Mouse (Mus musculus) limb, embryonic 15.5 days (tissue): ENCODE data around the gene Vmn1r149. TPM values are rescaled to one million over a fixed set of nuclear protein-coding genes. Genes with fewer than 3 reads are reported as not detected.
"Not testable (repeated sequence)": the region's sequence is repeated elsewhere in the genome, so short reads cannot be mapped to it uniquely, and the experiment has no call there.

Experiments used
- ATAC-seq: fragments of 200-750 bp; cut with Nextera tagmentation; 2 replicates; pipeline ENCODE4 v1.8.0; 2017; ENCODE audit warnings: low read depth, moderate TSS enrichment; ENCODE audit not compliant: insufficient number of reproducible peaks, low FRiP score, low TSS enrichment
- H3K27ac ChIP-seq: fragments of 300-500 bp; sonication (generic); 2 replicates; pipeline ENCODE4 v1.5.1; 2015; ENCODE audit warnings: moderate library complexity, mild to moderate bottlenecking, inconsistent platforms
- H3K27me3 ChIP-seq: fragments of 300-500 bp; sonication (generic); 2 replicates; pipeline ENCODE4 v1.6.1; 2015; ENCODE audit warnings: inconsistent platforms
- H3K36me3 ChIP-seq: fragments of 300-500 bp; sonication (generic); 2 replicates; pipeline ENCODE4 v1.6.1; 2015; ENCODE audit warnings: inconsistent platforms
- H3K4me1 ChIP-seq: fragments of 300-500 bp; sonication (generic); 2 replicates; pipeline ENCODE4 v1.6.1; 2015; ENCODE audit warnings: inconsistent platforms
- H3K4me2 ChIP-seq: fragments of 300-500 bp; sonication (generic); 2 replicates; pipeline ENCODE4 v1.6.1; 2015; ENCODE audit warnings: mild to moderate bottlenecking, inconsistent platforms
- H3K4me3 ChIP-seq: fragments of 300-500 bp; sonication (generic); 2 replicates; pipeline ENCODE4 v1.5.1; 2015; ENCODE audit warnings: mild to moderate bottlenecking, inconsistent platforms
- H3K9ac ChIP-seq: fragments of 300-500 bp; sonication (generic); 2 replicates; pipeline ENCODE4 v1.6.1; 2015; ENCODE audit warnings: inconsistent platforms
- H3K9me3 ChIP-seq: fragments of 300-500 bp; sonication (generic); 2 replicates; pipeline ENCODE4 v1.6.1; 2016; ENCODE audit warnings: inconsistent platforms
- WGBS: fragments of 180-500 bp; shearing (Covaris S2); methylation state at CpG from one replicate; pipeline ENCODE4 v1.1.7; 2015; 5-methylcytosine and 5-hydroxymethylcytosine counted together
- polyA plus RNA-seq: library from polyadenylated mRNA; unstranded; fragments of >200 nt; fragmentation: Nextera tagmentation; extraction: Ambion mirVana; gene quantifications from 2 replicates; pipeline ENCODE4 v1.2.1, GENCODE M21; 2015

The Vmn1r149 gene
- polyA plus RNA-seq = not detected in 2 replicates

GRCm38 (mm10) chr7:22438129-22438528 lies at the start of gene Vmn1r149:
Vmn1r149 (minus strand) TSS chr7:22438229.
- H3K4me1 ChIP-seq, H3K4me3 ChIP-seq, H3K36me3 ChIP-seq, H3K27me3 ChIP-seq, H3K9ac ChIP-seq, ATAC-seq, H3K4me2 ChIP-seq, H3K27ac ChIP-seq, H3K9me3 ChIP-seq: not testable (repeated sequence)
- no CpG with 5 or more reads among the region's 2 CpGs for WGBS

DNA sequence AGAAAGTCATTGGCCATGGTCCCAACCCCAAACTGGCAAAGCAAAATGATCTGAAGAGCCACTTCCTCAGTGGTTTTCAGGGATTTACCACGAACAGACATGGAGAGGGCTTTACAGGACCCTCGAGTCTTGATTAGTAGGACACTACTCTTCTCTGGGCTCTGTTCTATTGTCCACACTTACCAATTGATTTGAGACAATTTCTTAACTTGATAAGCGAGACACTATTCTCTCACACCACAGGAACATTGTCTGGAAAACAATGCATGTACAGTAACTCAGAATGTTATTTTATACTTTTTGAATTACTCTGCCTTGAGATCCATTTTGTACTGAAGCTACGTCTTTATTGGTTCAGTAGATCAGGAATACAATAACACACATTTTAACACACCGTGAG lies 25.9 kb upstream of the Vmn1r149 start, which contains the start of gene Gm10665:
Gm10665 (minus strand) TSS at position 101 of the 400 bp plus-strand sequence.
- H3K9ac ChIP-seq, H3K4me2 ChIP-seq, H3K9me3 ChIP-seq, H3K36me3 ChIP-seq, H3K4me3 ChIP-seq, H3K4me1 ChIP-seq, ATAC-seq, H3K27me3 ChIP-seq, H3K27ac ChIP-seq: not testable (repeated sequence)
- no CpG with 5 or more reads among the region's 5 CpGs for WGBS

DNA sequence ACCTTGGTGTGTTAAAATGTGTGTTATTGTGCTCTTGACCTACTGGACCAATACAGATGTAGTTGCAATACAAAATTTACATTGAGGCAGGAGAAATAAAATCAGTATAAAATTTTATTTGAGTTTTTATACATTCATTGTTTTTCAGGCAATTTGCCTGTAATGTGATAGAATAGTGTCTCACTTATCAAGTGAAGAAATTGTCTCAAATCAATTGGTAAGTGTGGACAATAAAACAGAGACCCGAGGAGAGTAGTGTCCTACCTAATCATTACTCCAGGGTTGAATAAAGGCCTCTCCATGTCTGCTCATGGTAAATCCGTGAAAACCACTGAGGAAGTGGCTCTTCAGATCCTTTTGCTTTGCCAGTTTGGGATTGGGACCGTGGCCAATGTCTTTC lies 24.7 kb downstream of the Vmn1r149 start, which contains the start of gene Vmn1r148:
Vmn1r148 (plus strand) TSS at position 301 of the 400 bp plus-strand sequence.
- WGBS = no CpG with 5 or more reads among the region's 3 CpGs
- not testable (repeated sequence) for H3K36me3 ChIP-seq, H3K27ac ChIP-seq, H3K9me3 ChIP-seq, H3K9ac ChIP-seq, H3K4me2 ChIP-seq, H3K4me3 ChIP-seq, ATAC-seq, H3K4me1 ChIP-seq, H3K27me3 ChIP-seq

Other genes starting within 250 kb of the Vmn1r149 start
- not detected in 2 replicates for gene Vmn1r143, start 248.9 kb downstream of the Vmn1r149 start, polyA plus RNA-seq
- gene Gm8653, start 237.0 kb downstream of the Vmn1r149 start, polyA plus RNA-seq = not detected in 2 replicates
- not detected in 2 replicates for gene Gm8453, start 208.7 kb downstream of the Vmn1r149 start, polyA plus RNA-seq
- not detected in 2 replicates for gene Gm4187, start 108.5 kb downstream of the Vmn1r149 start, polyA plus RNA-seq
- not detected in 2 replicates for gene Gm8660, start 67.2 kb downstream of the Vmn1r149 start, polyA plus RNA-seq
- gene Vmn1r148, start 24.6 kb downstream of the Vmn1r149 start, polyA plus RNA-seq = not detected in 2 replicates
- gene Gm10665, start 25.8 kb upstream of the Vmn1r149 start, polyA plus RNA-seq = not detected in 2 replicates
- not detected in 2 replicates for gene Vmn1r151, start 61.4 kb upstream of the Vmn1r149 start, polyA plus RNA-seq
- gene Vmn1r152, start 84.7 kb upstream of the Vmn1r149 start, polyA plus RNA-seq = not detected in 2 replicates
- not detected in 2 replicates for gene Gm8677, start 96.7 kb upstream of the Vmn1r149 start, polyA plus RNA-seq
- gene Gm4201, start 127.1 kb upstream of the Vmn1r149 start, polyA plus RNA-seq = not detected in 2 replicates
- not detected in 2 replicates for gene Gm4565, start 149.9 kb upstream of the Vmn1r149 start, polyA plus RNA-seq
- not detected in 2 replicates for gene Vmn1r155, start 219.8 kb upstream of the Vmn1r149 start, polyA plus RNA-seq